Mouse (Mus musculus): ENCODE data around the gene Mrpl58.

GRCm38 (mm10) chr11:115441417-115441816, 37.9 kb downstream of the Mrpl58 start:
- no peak for TF ChIP-seq TAL1 (IDR thresholded peaks at IDR 0.05; ENCODE audit: low read length)
- TF ChIP-seq GATA1 (IDR thresholded peaks at IDR 0.05; ENCODE audit: low read length): no peak

Data from erythroblast, embryonic 14.5 days (primary cell).